Mouse (Mus musculus) stomach, postnatal 0 days (tissue): ENCODE measurements around the gene 2610021A01Rik. TPM values are rescaled to one million over a fixed set of nuclear protein-coding genes. Genes with fewer than 3 reads are reported as not detected.
"Not testable (repeated sequence)": the region's sequence is repeated elsewhere in the genome, so short reads cannot be mapped to it uniquely, and the experiment has no call there.

ENCODE experiments used
- ATAC-seq: fragments of 200-750 bp; cut with Nextera tagmentation; 2 replicates; pipeline ENCODE4 v1.8.0; 2017; ENCODE audit not compliant: low FRiP score, low TSS enrichment
- DNase-seq: peaks from one replicate; pipeline ENCODE4 v3.0.0-alpha.2; 2016; ENCODE audit warnings: low spot score
- H3K27ac ChIP-seq: fragments of 300-500 bp; sonication (generic); replicated peaks from 2 replicates; pipeline ENCODE4 v1.5.1; 2014; ENCODE audit warnings: mild to moderate bottlenecking, control low read depth
- H3K27me3 ChIP-seq: fragments of 300-500 bp; sonication (generic); 2 replicates; pipeline ENCODE4 v1.6.1; 2014; ENCODE audit warnings: low read length; ENCODE audit not compliant: control insufficient read depth, insufficient read depth
- H3K36me3 ChIP-seq: fragments of 300-500 bp; sonication (generic); 2 replicates; pipeline ENCODE4 v1.6.1; 2014; ENCODE audit warnings: low read length, mixed read lengths; ENCODE audit not compliant: control insufficient read depth, insufficient read depth
- H3K4me1 ChIP-seq: fragments of 300-500 bp; sonication (generic); replicated peaks from 2 replicates; pipeline ENCODE4 v1.6.1; 2014; ENCODE audit warnings: antibody characterized with exemption; ENCODE audit not compliant: control insufficient read depth, insufficient read depth
- H3K4me2 ChIP-seq: fragments of 300-500 bp; sonication (generic); replicated peaks from 2 replicates; pipeline ENCODE4 v1.6.1; 2014; ENCODE audit warnings: low read depth, mild to moderate bottlenecking, control low read depth, moderate library complexity
- H3K4me3 ChIP-seq: fragments of 300-500 bp; sonication (generic); 2 replicates; pipeline ENCODE4 v1.5.1; 2014; ENCODE audit warnings: low read depth, low read length, control low read depth
- H3K9ac ChIP-seq: fragments of 300-500 bp; sonication (generic); 2 replicates; pipeline ENCODE4 v1.6.1; 2014; ENCODE audit warnings: mild to moderate bottlenecking, low read length, control low read depth, mixed read lengths
- H3K9me3 ChIP-seq: fragments of 300-500 bp; sonication (generic); 2 replicates; pipeline ENCODE4 v1.6.1; 2016; ENCODE audit warnings: low read length; ENCODE audit not compliant: control insufficient read depth
- CTCF ChIP-seq: IDR thresholded peaks from 2 replicates; pipeline ENCODE4 v1.5.1; 2016; ENCODE audit warnings: antibody characterized with exemption, low read depth, mild to moderate bottlenecking, moderate library complexity
- EP300 ChIP-seq: optimal IDR thresholded peaks from 2 replicates; pipeline ENCODE3; 2016; ENCODE audit warnings: antibody characterized with exemption
- WGBS: fragments of 180-500 bp; shearing (Covaris S2); extraction: QIAGEN DNeasy Blood & Tissue Kit; methylation state at CpG from one replicate; pipeline ENCODE4 v1.1.7; 2014; 5-methylcytosine and 5-hydroxymethylcytosine counted together
- polyA plus RNA-seq: library from polyadenylated mRNA; unstranded; fragments of >200 nt; fragmentation: Nextera tagmentation; extraction: Ambion mirVana; gene quantifications from 2 replicates; pipeline ENCODE4 v1.2.1, GENCODE M21; 2015

Gene 2610021A01Rik
- 3.6 and 3.7 TPM in 2 replicates for polyA plus RNA-seq

GRCm38 (mm10) chr7:41599034-41599813 is at the start of gene 2610021A01Rik:
Gene 2610021A01Rik, plus strand, starts transcription at chr7:41599230.
- DNase-seq (peak; percentile 92), ATAC-seq (peak; percentile 100)
- Histone ChIP-seq H3K9ac (peak within 1 kb of the TSS; percentile 66), H3K36me3 (no peaks in the 10 kb centered on the region), H3K27me3 (no peaks in the 10 kb centered on the region), H3K27ac (peak within 1 kb of the TSS; percentile 69), H3K4me3 (peak within 1 kb of the TSS; percentile 63), H3K9me3 (no peaks in the 10 kb centered on the region), H3K4me2 (peak within 1 kb of the TSS; percentile 75), H3K4me1 (no peaks in the 10 kb centered on the region)
- peak; percentile 18; the same call in 1 of the 2 replicates for TF ChIP-seq CTCF
- TF ChIP-seq EP300, result no peak
- under 1% methylated on average over 41 of the region's 41 CpGs for WGBS

- H3K9me3 ChIP-seq, result no peaks in the 10 kb centered on the region
- ATAC-seq (no peak), DNase-seq (no peak)
- H3K27me3 ChIP-seq, result no peaks in the 10 kb centered on the region
- H3K4me1 ChIP-seq, result no peaks in the 10 kb centered on the region
- TF ChIP-seq EP300 (no peak), CTCF (no peak)
- 62% methylated on average over 8 of the region's 8 CpGs for WGBS
- H3K4me2 ChIP-seq, result no peak overlapping the region
- H3K4me3 ChIP-seq, result no peak overlapping the region
- no peaks in the 10 kb centered on the region for H3K36me3 ChIP-seq
- H3K9ac ChIP-seq, result no peak overlapping the region
- H3K27ac ChIP-seq, result no peak overlapping the region
These were observed 38.3 kb upstream of the 2610021A01Rik start for GRCm38 (mm10) chr7:41560681-41561080.

GRCm38 (mm10) chr7:41573562-41573961 is 25.5 kb upstream of the 2610021A01Rik start, which contains the start of gene Gm6871:
Gene Gm6871, minus strand, starts transcription at chr7:41573662.
- H3K36me3 ChIP-seq, H3K9me3 ChIP-seq, H3K27me3 ChIP-seq, DNase-seq, H3K4me2 ChIP-seq, H3K4me1 ChIP-seq, H3K9ac ChIP-seq, H3K27ac ChIP-seq, ATAC-seq, H3K4me3 ChIP-seq: not testable (repeated sequence)
- WGBS, result 82% methylated on average over 6 of the region's 6 CpGs

GRCm38 (mm10) chr7:41577956-41578355 is 21.1 kb upstream of the 2610021A01Rik start:
- TF ChIP-seq CTCF, result no peak
- TF ChIP-seq EP300, result no peak
- Histone ChIP-seq H3K36me3 (no peaks in the 10 kb centered on the region), H3K27me3 (no peaks in the 10 kb centered on the region), H3K4me1 (no peaks in the 10 kb centered on the region), H3K4me2 (no peak overlapping the region), H3K4me3 (no peak overlapping the region), H3K9ac (no peak overlapping the region), H3K27ac (no peak overlapping the region), H3K9me3 (no peaks in the 10 kb centered on the region)
- DNase-seq (no peak), ATAC-seq (no peak)
- 86% methylated on average over 2 of the region's 2 CpGs for WGBS

GRCm38 (mm10) chr7:41582028-41582427 is 17.0 kb upstream of the 2610021A01Rik start:
- Histone ChIP-seq H3K4me3 (no peak overlapping the region), H3K4me1 (no peaks in the 10 kb centered on the region), H3K4me2 (no peak overlapping the region), H3K27ac (no peak overlapping the region), H3K9ac (no peak overlapping the region), H3K9me3 (no peaks in the 10 kb centered on the region), H3K36me3 (no peaks in the 10 kb centered on the region), H3K27me3 (no peaks in the 10 kb centered on the region)
- TF ChIP-seq CTCF (no peak), EP300 (no peak)
- DNase-seq, result no peak
- no peak for ATAC-seq

- DNase-seq, H3K4me2 ChIP-seq, H3K27me3 ChIP-seq, H3K27ac ChIP-seq, H3K9me3 ChIP-seq, ATAC-seq, H3K4me3 ChIP-seq, H3K36me3 ChIP-seq, H3K4me1 ChIP-seq, H3K9ac ChIP-seq: not testable (repeated sequence)
These were observed 11.2 kb upstream of the 2610021A01Rik start for GRCm38 (mm10) chr7:41587831-41588230.
